Mouse (Mus musculus): ENCODE data around the gene Cfap221. TPM values are rescaled to one million over a fixed set of nuclear protein-coding genes. Genes with fewer than 3 reads are reported as not detected.
A peak's percentile ranks its signal among the peaks of the same experiment; 100 is the strongest.

Gene Cfap221
- total RNA-seq (2012; rRNA removed) (not detected in 2 replicates), total RNA-seq (2014; rRNA removed) (not detected in 2 replicates), polyA plus RNA-seq (2012; ENCODE audit: insufficient read length, low read depth) (not detected in 2 replicates)

DNA sequence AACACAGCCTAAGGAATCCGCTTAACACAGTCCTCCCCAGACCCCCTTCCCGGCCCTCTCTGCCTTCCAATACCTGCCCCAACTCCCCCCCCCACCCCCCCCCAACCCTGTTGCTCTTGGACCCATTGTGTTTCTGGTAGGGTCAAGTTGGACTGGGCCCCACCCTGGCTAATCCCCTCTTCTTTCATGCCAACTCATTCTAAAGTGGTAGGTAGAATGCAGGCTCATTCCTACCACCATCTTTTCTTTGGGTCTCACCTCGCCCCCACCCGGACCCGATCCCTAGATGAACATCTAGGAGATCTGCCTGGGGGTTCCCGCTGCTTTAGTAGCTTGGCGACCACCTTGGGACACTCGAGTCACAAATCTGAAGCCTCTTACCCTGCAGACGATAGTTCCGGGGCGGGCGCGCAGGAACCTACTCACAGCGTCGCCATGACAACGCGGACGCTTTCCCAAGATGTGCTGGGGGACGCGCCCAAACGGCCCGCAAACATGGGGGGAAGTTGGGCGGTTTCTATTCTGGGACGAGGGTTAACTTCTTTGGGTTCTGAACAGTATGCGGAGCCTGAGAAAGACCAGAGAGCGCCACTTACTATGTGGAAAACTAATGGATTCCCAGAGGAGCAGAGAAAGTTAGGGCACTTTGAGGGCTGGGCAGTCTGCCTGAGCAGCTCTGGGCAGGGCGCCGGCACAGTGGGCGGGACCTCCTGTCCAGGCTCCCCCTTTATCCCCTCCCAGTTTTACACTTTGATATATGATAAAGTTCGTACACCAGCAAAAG is at the start of gene Cfap221:
Cfap221 (minus strand) TSS at position 437 of the 784 bp plus-strand sequence.
- Histone ChIP-seq H3K36me3 (replicated peaks in 1 of 2; ENCODE audit: control insufficient read depth in 1 of 2, insufficient read depth in 1 of 2, low read length in 1 of 2) (no peaks in the 10 kb centered on the region), H3K4me1 (ENCODE audit: control insufficient read depth in 1 of 2, insufficient read depth in 2 of 2) (no peaks in the 10 kb centered on the region), H3K9ac (ENCODE audit: insufficient read depth, low read depth) (no peak within 1 kb of the TSS), H3K27ac (ENCODE audit: insufficient read depth, low read depth) (no peak within 1 kb of the TSS), H3K27me3 (replicated peaks) (no peaks in the 10 kb centered on the region), H3K79me2 (replicated peaks; ENCODE audit: control insufficient read depth, extremely low read depth, insufficient read depth, poor library complexity, severe bottlenecking) (no peaks in the 10 kb centered on the region), H3K4me2 (ENCODE audit: insufficient read depth, low read depth, poor library complexity, severe bottlenecking) (peak within 1 kb of the TSS; percentile 83), H3K9me3 (replicated peaks; ENCODE audit: low read length) (no peaks in the 10 kb centered on the region), H3K4me3 (replicated peaks in 1 of 3; ENCODE audit: low read depth in 2 of 3, low read length in 2 of 3, poor library complexity in 1 of 3) (peak within 1 kb of the TSS in 1 of 3 experiments; percentile 2)
- TF ChIP-seq MXI1 (IDR thresholded peaks at IDR 0.05; ENCODE audit: low read depth, low read length), result peak; percentile 75
- 0 out of 2 replicates have a peak, but pooled peaks have one; percentile 32 for TF ChIP-seq ELF1 (IDR thresholded peaks at IDR 0.05; ENCODE audit: low read depth, low read length)
- TF ChIP-seq MAFK (IDR thresholded peaks at IDR 0.05; ENCODE audit: insufficient replicate concordance, low read length), result no peak
- TF ChIP-seq NRF1 (IDR thresholded peaks at IDR 0.05; ENCODE audit: low read depth, low read length), result no peak
- TF ChIP-seq SIN3A (IDR thresholded peaks at IDR 0.05; ENCODE audit: low read length), result 0 out of 2 replicates have a peak, but pooled peaks have one; percentile 51
- in situ Hi-C loops (cut with MboI; ENCODE audit: low pct_ligation_motif_present, low pct_unique_long_range_greater_than_20kb, low sequenced_read_pairs) (no loop called here), dilution Hi-C loops (cut with MboI; ENCODE audit: extremely low pct_ligation_motif_present, extremely low pct_unique_long_range_greater_than_20kb, low sequenced_read_pairs) (no loop called here)
- DNase-seq (ENCODE audit: extremely low read depth), result peak; percentile 10

DNA sequence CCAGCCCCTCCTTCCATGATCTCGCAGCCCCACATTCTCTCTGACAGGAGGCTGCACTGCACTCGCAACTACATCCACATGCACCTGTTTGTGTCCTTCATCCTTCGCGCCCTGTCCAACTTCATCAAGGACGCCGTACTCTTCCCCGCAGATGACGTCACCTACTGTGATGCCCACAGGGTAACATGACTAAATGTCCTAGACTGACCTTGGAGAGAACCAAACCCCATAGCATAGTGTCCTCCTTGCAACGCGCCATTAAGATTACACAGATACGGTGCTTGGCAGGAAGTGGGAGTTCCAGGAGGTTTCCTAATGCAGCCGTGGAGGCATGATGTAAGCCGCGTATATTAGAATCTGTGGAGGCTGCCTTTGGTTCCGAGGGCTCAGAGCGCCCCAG is 47.5 kb upstream of the Cfap221 start:
- H3K9ac ChIP-seq (ENCODE audit: insufficient read depth, low read depth), result no peak overlapping the region
- H3K27me3 ChIP-seq (replicated peaks), result no peaks in the 10 kb centered on the region
- H3K27ac ChIP-seq (ENCODE audit: insufficient read depth, low read depth), result no peak overlapping the region
- no peaks in the 10 kb centered on the region for H3K36me3 ChIP-seq (replicated peaks in 1 of 2; ENCODE audit: control insufficient read depth in 1 of 2, insufficient read depth in 1 of 2, low read length in 1 of 2)
- H3K9me3 ChIP-seq (replicated peaks; ENCODE audit: low read length), result no peaks in the 10 kb centered on the region
- dilution Hi-C loops (cut with MboI; ENCODE audit: extremely low pct_ligation_motif_present, extremely low pct_unique_long_range_greater_than_20kb, low sequenced_read_pairs), result no loop called here
- in situ Hi-C loops (cut with MboI; ENCODE audit: low pct_ligation_motif_present, low pct_unique_long_range_greater_than_20kb, low sequenced_read_pairs), result no loop called here
- no peak for TF ChIP-seq MAX (IDR thresholded peaks at IDR 0.05; ENCODE audit: low read length)
- TF ChIP-seq BHLHE40 (IDR thresholded peaks at IDR 0.05; ENCODE audit: low read depth, low read length), result no peak
- TF ChIP-seq RCOR1 (conservative IDR thresholded peaks at IDR 0.05; ENCODE audit: low read depth, low read length), result no peak
- no peak for TF ChIP-seq GABPA (IDR thresholded peaks at IDR 0.05; ENCODE audit: insufficient replicate concordance, low read depth, low read length)
- TF ChIP-seq ELF1 (IDR thresholded peaks at IDR 0.05; ENCODE audit: low read depth, low read length), result no peak
- TF ChIP-seq CTCF (conservative IDR thresholded peaks at IDR 0.05 in 1 of 2, IDR thresholded peaks at IDR 0.05 in 1 of 2; ENCODE audit: low read depth in 2 of 2, low read length in 2 of 2), result no peak
- TF ChIP-seq E2F4 (IDR thresholded peaks at IDR 0.05; ENCODE audit: insufficient replicate concordance, low read depth, low read length), result no peak
- peaks cover 0 to 3% of the 10 kb centered on the region in 2 experiments; a peak in 1 of 4 replicates for H3K4me1 ChIP-seq (ENCODE audit: control insufficient read depth in 1 of 2, insufficient read depth in 2 of 2)
- H3K4me3 ChIP-seq (replicated peaks in 1 of 3; ENCODE audit: low read depth in 2 of 3, low read length in 2 of 3, poor library complexity in 1 of 3), result no peak overlapping the region
- H3K4me2 ChIP-seq (ENCODE audit: insufficient read depth, low read depth, poor library complexity, severe bottlenecking), result no peak overlapping the region
- no peak for DNase-seq (ENCODE audit: extremely low read depth)
- H3K79me2 ChIP-seq (replicated peaks; ENCODE audit: control insufficient read depth, extremely low read depth, insufficient read depth, poor library complexity, severe bottlenecking), result no peaks in the 10 kb centered on the region

DNA sequence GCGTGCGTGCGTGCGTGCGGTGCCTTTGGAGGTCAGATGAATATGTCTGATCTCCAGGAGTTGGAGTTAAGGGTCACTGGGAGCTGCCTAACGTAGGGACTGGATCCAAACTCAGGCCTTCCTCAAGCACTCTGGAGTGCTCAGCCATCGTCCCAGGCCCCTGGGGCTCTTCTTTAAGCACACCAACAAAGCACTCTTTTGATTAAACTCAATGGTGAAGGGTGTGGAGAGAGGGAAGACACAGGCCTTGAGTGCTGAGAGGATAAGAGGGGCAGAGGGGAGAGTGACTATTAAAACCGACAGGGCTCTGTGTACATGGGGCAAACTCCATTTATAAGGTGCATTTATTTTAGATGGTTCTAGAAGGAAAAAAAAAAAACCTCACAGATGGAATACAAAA is 45.4 kb upstream of the Cfap221 start:
- Histone ChIP-seq H3K27ac (ENCODE audit: insufficient read depth, low read depth) (no peak overlapping the region), H3K79me2 (replicated peaks; ENCODE audit: control insufficient read depth, extremely low read depth, insufficient read depth, poor library complexity, severe bottlenecking) (no peaks in the 10 kb centered on the region), H3K4me3 (replicated peaks in 1 of 3; ENCODE audit: low read depth in 2 of 3, low read length in 2 of 3, poor library complexity in 1 of 3) (no peak overlapping the region), H3K4me1 (ENCODE audit: control insufficient read depth in 1 of 2, insufficient read depth in 2 of 2) (peaks cover 0 to 3% of the 10 kb centered on the region in 2 experiments; a peak in 1 of 4 replicates), H3K4me2 (ENCODE audit: insufficient read depth, low read depth, poor library complexity, severe bottlenecking) (no peak overlapping the region), H3K9me3 (replicated peaks; ENCODE audit: low read length) (no peaks in the 10 kb centered on the region), H3K9ac (ENCODE audit: insufficient read depth, low read depth) (no peak overlapping the region), H3K36me3 (replicated peaks in 1 of 2; ENCODE audit: control insufficient read depth in 1 of 2, insufficient read depth in 1 of 2, low read length in 1 of 2) (no peaks in the 10 kb centered on the region), H3K27me3 (replicated peaks) (no peaks in the 10 kb centered on the region)
- in situ Hi-C loops (cut with MboI; ENCODE audit: low pct_ligation_motif_present, low pct_unique_long_range_greater_than_20kb, low sequenced_read_pairs) (no loop called here), dilution Hi-C loops (cut with MboI; ENCODE audit: extremely low pct_ligation_motif_present, extremely low pct_unique_long_range_greater_than_20kb, low sequenced_read_pairs) (no loop called here)
- no peak for DNase-seq (ENCODE audit: extremely low read depth)
- TF ChIP-seq UBTF (IDR thresholded peaks at IDR 0.05; ENCODE audit: low read depth, low read length), result no peak
- no peak for TF ChIP-seq PAX5 (IDR thresholded peaks at IDR 0.05; ENCODE audit: low read length)
- TF ChIP-seq NELFE (IDR thresholded peaks at IDR 0.05; ENCODE audit: low read depth, low read length), result no peak
- TF ChIP-seq SIN3A (IDR thresholded peaks at IDR 0.05; ENCODE audit: low read length), result no peak
- no peak for TF ChIP-seq GABPA (IDR thresholded peaks at IDR 0.05; ENCODE audit: insufficient replicate concordance, low read depth, low read length)
- no peak for TF ChIP-seq ZNF384 (IDR thresholded peaks at IDR 0.05; ENCODE audit: low read depth, low read length)
- TF ChIP-seq MAZ (IDR thresholded peaks at IDR 0.05; ENCODE audit: low read depth, low read length), result no peak
- no peak for TF ChIP-seq RAD21 (IDR thresholded peaks at IDR 0.05; ENCODE audit: low read depth, low read length)
- no peak for TF ChIP-seq CHD2 (IDR thresholded peaks at IDR 0.05; ENCODE audit: low read length)
- TF ChIP-seq ETS1 (conservative IDR thresholded peaks at IDR 0.05; ENCODE audit: low read depth, low read length), result no peak
- no peak for TF ChIP-seq ELF1 (IDR thresholded peaks at IDR 0.05; ENCODE audit: low read depth, low read length)
- no peak for TF ChIP-seq ZMIZ1 (IDR thresholded peaks at IDR 0.05; ENCODE audit: low read depth, low read length)
- TF ChIP-seq RCOR1 (conservative IDR thresholded peaks at IDR 0.05; ENCODE audit: low read depth, low read length), result no peak

Data from CH12.LX (cell line).